Mouse (Mus musculus) C2C12 (cell line): Measurements from ENCODE around the gene Vmn1r198.

ENCODE experiments used
- CEBPB ChIP-seq: IDR thresholded peaks from one replicate; pipeline ENCODE4 v1.6.1; 2011; ENCODE audit warnings: low read depth, mild to moderate bottlenecking, control low read depth, moderate library complexity
- CTCF ChIP-seq: IDR thresholded peaks from one replicate; pipeline ENCODE4 v1.5.1; 2011; ENCODE audit not compliant: control insufficient read depth, insufficient read depth, insufficient read length
- MAX ChIP-seq: IDR thresholded peaks from one replicate; pipeline ENCODE4 v1.6.1; 2011; ENCODE audit warnings: mild to moderate bottlenecking, control low read depth
- MYOG ChIP-seq: IDR thresholded peaks from one replicate; pipeline ENCODE4 v1.6.1; 2011; ENCODE audit not compliant: control insufficient read depth, insufficient read length; ENCODE audit errors: extremely low read depth
- USF1 ChIP-seq: IDR thresholded peaks from one replicate; pipeline ENCODE4 v1.6.1; 2011; ENCODE audit warnings: low read depth, mild to moderate bottlenecking, control low read depth, moderate library complexity

DNA sequence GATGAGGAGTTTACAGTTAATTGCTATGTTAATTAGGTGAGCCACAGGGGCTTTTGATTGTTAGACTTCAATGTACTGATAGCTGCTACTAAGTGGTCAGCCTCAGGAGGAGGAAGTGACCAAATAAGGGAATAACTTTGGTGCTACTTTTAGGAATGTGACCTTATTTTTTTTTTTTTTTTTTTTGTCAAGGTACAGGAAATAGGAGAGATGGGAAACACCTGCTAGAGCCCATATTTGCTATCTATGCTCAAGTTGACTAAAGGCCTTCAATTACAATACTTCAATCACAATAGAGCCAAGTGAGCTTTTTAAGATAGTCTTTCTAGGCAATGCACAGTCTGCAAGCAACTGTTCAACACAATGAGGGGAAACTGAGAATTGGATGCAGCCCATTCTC lies 30.1 kb upstream of the Vmn1r198 start:
- no peak for TF ChIP-seq CTCF
- TF ChIP-seq MYOG, result no peak
- TF ChIP-seq MAX, result no peak
- no peak for TF ChIP-seq USF1
- no peak for TF ChIP-seq CEBPB
